Mouse (Mus musculus): Measurements from ENCODE around the gene Izumo1. TPM values are rescaled to one million over a fixed set of nuclear protein-coding genes. Genes with fewer than 3 reads are reported as not detected.

The Izumo1 gene
- total RNA-seq, 2 experiments from 2014 or later: 0.20 TPM; not detected in 1

GRCm38 (mm10) chr7:45595176-45595575 lies 26.4 kb upstream of the Izumo1 start:
- intact Hi-C loops (cut with DNase I): loop anchor here (5.0 kb wide), 1 partner anchor 37 kb away; no protein-coding TSS in a partner anchor
- TF ChIP-seq CTCF (IDR thresholded peaks at IDR 0.05): no peak
- no peak for DNase-seq
- Histone ChIP-seq H3K27ac (no peak overlapping the region), H3K4me3 (no peak overlapping the region)

- Histone ChIP-seq H3K27ac (no peak overlapping the region), H3K4me3 (no peak overlapping the region)
- no peak for DNase-seq
- intact Hi-C loops (cut with DNase I): loop anchor here (2.0 to 5.0 kb wide), 3 partner anchors 15 to 91 kb away; no protein-coding TSS in a partner anchor
- TF ChIP-seq CTCF (IDR thresholded peaks at IDR 0.05): no peak
These were observed 25.5 kb upstream of the Izumo1 start for GRCm38 (mm10) chr7:45596107-45596506.

- no peak overlapping the region for H3K27ac ChIP-seq
- no peak overlapping the region for H3K4me3 ChIP-seq
- no peak for DNase-seq
- TF ChIP-seq CTCF (IDR thresholded peaks at IDR 0.05): no peak
- intact Hi-C loops (cut with DNase I): loop anchor here (2.0 to 5.0 kb wide), 3 partner anchors 14 to 90 kb away; no protein-coding TSS in a partner anchor
These were observed 24.6 kb upstream of the Izumo1 start for GRCm38 (mm10) chr7:45597013-45597412.

DNA sequence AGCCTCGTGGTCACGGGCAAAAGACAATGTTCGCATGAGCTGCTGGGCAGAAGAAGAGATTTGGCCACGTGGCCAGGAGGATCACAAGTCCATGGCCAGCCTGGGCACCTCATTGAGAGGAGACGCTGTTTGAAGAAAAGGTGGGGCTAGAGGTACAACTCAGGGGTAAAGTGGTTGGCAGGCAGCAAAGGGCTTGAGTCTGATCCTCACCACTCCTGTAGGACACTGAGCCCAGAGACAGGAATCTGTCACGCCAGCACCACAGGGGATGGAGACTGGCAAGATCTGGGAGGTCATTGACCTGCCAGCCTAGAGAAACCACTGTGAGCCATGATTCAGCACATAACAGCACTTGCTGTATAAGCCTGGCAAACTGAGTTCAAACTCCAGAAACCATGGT lies 24.1 kb upstream of the Izumo1 start:
- intact Hi-C loops (cut with DNase I): loop anchor here (2.0 to 5.0 kb wide), 3 partner anchors 13 to 89 kb away; no protein-coding TSS in a partner anchor
- no peak for TF ChIP-seq CTCF (IDR thresholded peaks at IDR 0.05)
- H3K4me3 ChIP-seq: no peak overlapping the region
- H3K27ac ChIP-seq: no peak overlapping the region
- no peak for DNase-seq

DNA sequence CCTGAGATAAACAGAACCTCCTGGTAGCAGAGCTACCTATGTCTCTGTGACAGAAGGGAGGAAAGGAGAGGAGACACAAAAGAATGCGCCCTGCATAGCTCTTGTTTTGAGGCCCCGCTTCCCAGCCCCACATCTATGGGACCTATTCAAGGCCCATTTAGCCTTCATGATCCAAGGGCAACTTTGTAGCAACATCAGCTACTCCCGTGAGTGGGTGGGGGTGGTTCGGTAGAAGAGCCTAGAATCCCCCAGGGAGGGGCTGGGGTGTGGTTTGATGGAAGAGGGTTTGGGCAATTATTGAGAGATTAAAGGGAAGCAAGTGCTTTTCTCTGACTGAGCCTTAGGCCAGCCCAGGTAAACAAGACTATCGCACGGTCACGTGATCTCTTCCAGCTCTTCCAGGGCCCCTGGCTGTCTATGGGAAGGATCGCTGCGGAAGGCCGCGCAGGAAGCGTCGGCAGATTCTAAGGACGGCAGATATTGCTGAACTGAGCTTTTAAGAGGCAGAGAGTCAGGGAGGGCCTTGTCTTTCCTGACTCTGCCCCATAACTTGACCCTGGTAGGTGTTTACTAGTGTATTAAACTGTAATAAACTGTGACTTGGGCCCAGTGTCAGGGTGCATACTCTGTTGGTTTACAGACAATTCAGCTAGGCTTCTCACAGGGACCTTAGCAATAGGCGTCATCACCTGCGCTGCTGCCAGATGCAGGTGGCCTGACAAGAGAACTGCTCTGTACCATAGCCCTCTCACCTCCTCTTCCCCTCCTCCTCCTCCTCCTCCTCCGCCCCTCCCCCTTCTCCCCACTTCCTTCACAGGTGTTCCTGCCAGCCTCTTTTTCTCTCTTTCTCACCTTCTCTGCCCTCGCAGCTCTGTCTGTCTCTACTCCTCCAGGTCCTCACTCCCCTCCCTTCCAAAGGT lies 22.4 kb upstream of the Izumo1 start:
- no peak for TF ChIP-seq CTCF (IDR thresholded peaks at IDR 0.05)
- Histone ChIP-seq H3K4me3 (no peak overlapping the region), H3K27ac (no peak overlapping the region)
- no peak for DNase-seq
- intact Hi-C loops (cut with DNase I): loop anchor here (5.0 kb wide), 1 partner anchor 33 kb away; no protein-coding TSS in a partner anchor

GRCm38 (mm10) chr7:45605704-45606289 lies 15.8 kb upstream of the Izumo1 start:
- TF ChIP-seq CTCF (IDR thresholded peaks at IDR 0.05): no peak
- intact Hi-C loops (cut with DNase I): no loop called here
- Histone ChIP-seq H3K27ac (no peak overlapping the region), H3K4me3 (no peak overlapping the region)
- DNase-seq: peak; percentile 7

GRCm38 (mm10) chr7:45609511-45609910 lies 12.1 kb upstream of the Izumo1 start:
- Histone ChIP-seq H3K4me3 (no peak overlapping the region), H3K27ac (no peak overlapping the region)
- intact Hi-C loops (cut with DNase I): no loop called here
- DNase-seq: no peak
- no peak for TF ChIP-seq CTCF (IDR thresholded peaks at IDR 0.05)

DNA sequence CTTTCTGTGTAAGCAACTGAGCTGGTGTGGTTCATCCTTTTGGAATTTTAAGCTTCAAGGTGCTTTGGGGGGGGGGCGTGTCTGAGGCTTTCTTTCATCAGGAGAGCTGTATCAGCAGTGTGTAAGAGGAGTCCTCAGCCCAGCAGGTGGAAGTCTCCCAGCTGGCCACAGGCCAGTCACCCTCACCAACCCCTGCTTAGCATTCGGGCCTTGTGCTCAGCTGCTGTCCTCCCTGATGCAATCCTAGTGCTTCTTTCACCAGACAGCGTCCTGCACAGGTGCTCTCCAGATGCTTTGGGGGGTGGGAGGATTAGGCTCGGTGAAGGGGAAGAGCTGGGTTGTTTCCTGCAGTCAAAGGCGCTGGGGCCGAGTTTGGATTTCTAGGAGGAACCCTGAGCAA lies 5.3 kb upstream of the Izumo1 start:
- no peak for TF ChIP-seq CTCF (IDR thresholded peaks at IDR 0.05)
- Histone ChIP-seq H3K4me3 (no peak overlapping the region), H3K27ac (no peak overlapping the region)
- DNase-seq: peak; percentile 81
- intact Hi-C loops (cut with DNase I): no loop called here

DNA sequence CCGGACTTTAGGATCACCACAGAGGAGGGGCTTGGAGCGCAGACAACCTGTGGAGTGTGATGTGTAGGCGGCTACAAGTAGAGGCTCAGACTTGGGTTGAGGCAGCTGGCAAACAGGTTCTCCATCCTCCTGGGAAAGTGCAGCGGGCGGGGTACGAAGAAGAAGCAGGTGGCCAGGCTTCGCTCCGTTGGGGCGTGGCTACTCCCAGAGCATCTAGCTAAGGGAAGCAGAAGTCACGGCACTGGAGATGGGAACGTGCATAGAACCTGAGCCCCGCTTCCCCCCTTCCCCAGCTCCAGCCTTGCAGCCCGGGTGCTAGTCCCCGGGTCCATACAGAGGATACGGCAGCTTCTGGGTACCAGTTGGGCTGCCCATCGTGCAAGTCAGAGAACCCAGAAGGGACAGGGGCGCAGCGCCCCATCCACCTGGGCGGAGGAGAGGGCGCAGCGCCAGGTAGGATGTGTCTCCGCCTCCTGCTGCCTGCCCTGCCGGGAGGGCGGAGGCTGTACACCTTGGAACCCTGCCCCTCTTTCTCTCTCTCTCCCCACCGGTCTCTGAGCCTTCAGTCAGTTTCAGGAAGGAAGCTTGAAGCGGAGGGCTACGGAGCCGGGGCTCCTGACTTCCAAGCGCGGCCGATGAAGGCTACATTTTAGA lies 4.4 kb upstream of the Izumo1 start, which contains the start of gene Fut1:
Fut1 (plus strand) TSS at position 248 of the 654 bp plus-strand sequence.
- intact Hi-C loops (cut with DNase I): no loop called here
- TF ChIP-seq CTCF (IDR thresholded peaks at IDR 0.05): no peak
- Histone ChIP-seq H3K4me3 (no peak within 1 kb of the TSS), H3K27ac (no peak within 1 kb of the TSS)
- DNase-seq: no peak

- Histone ChIP-seq H3K4me3 (no peak overlapping the region), H3K27ac (no peak overlapping the region)
- no peak for DNase-seq
- intact Hi-C loops (cut with DNase I): no loop called here
- TF ChIP-seq CTCF (IDR thresholded peaks at IDR 0.05): no peak
These were observed 3.3 kb upstream of the Izumo1 start for GRCm38 (mm10) chr7:45618316-45618715.

DNA sequence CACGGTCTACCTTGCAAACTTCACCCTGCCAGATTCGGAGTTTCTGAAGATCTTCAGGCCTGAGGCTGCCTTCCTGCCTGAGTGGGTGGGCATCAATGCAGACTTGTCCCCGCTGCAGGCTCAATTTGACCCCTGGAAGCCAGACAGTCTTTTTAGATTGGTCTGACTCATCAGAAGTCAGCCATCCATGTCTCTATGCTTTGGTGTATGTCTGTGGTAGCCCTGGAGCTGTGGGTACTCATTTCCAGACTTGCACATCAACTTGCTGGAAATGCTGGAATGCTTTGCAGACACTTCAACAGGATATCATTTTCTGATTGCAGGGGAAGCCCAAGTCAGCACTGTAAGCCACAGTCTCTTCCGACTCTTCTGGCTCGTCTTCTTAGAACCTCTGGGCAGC lies 2.0 kb upstream of the Izumo1 start:
- Histone ChIP-seq H3K27ac (no peak overlapping the region), H3K4me3 (no peak overlapping the region)
- intact Hi-C loops (cut with DNase I): no loop called here
- no peak for TF ChIP-seq CTCF (IDR thresholded peaks at IDR 0.05)
- DNase-seq: no peak

DNA sequence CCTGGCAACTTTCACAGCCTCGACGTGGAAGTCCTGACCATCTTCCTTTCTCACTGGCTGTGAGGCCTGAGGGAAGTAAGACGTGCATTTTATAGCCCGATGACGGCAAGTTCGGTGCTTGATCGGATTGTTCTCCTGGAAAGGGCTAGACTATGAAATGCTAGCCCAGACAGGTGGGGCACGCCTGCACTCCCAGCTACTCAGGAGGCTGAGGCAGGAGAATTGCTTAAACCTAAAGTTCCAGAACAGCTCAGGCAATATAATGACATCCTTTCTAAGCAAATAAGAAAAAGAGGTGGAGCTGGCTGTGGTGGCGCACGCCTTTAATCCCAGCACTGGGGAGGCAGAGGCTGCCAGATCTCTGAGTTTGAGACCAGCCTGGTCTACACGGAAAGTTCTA lies 1.9 kb downstream of the Izumo1 start:
- DNase-seq: no peak
- intact Hi-C loops (cut with DNase I): no loop called here
- TF ChIP-seq CTCF (IDR thresholded peaks at IDR 0.05): no peak
- Histone ChIP-seq H3K4me3 (no peak overlapping the region), H3K27ac (no peak overlapping the region)

DNA sequence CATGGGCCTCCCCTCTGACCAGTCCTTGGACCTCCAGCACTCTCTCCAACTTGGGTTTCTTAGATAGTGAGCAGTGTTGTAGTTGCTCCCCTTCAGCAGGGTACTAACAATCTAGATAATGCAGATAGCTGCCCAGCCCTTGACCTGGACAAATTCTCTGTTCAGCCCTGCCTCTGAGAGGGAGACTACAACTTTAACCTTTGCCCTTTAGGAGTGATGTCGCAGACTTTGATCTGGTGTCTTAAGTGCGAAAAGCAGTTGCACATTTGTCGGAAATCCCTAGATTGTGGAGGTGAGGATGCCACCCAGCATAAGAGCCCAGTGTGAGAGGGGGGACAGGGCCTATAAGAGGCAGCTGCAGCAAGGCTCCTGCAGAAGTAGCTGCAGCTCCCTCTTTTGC lies 3.1 kb downstream of the Izumo1 start:
- TF ChIP-seq CTCF (IDR thresholded peaks at IDR 0.05): no peak
- intact Hi-C loops (cut with DNase I): no loop called here
- no peak overlapping the region for H3K4me3 ChIP-seq
- H3K27ac ChIP-seq: no peak overlapping the region
- DNase-seq: no peak

All from gastrocnemius, adult 2 months (tissue).